Mouse (Mus musculus) intestine, embryonic 16.5 days (tissue): ENCODE measurements around the gene Usp42. TPM values are rescaled to one million over a fixed set of nuclear protein-coding genes. Genes with fewer than 3 reads are reported as not detected.

Experiments used
- ATAC-seq: fragments of 200-750 bp; cut with Nextera tagmentation; 2 replicates; pipeline ENCODE4 v1.8.0; 2017; ENCODE audit warnings: moderate TSS enrichment, moderate library complexity
- H3K27ac ChIP-seq: fragments of 300-500 bp; sonication (generic); 2 replicates; pipeline ENCODE4 v1.5.1; 2014; ENCODE audit warnings: mild to moderate bottlenecking, low read length
- H3K27me3 ChIP-seq: fragments of 300-500 bp; sonication (generic); replicated peaks from 2 replicates; pipeline ENCODE4 v1.6.1; 2014; ENCODE audit warnings: low read length, control low read depth, mixed read lengths; ENCODE audit not compliant: control insufficient read depth, insufficient read depth
- H3K36me3 ChIP-seq: fragments of 300-500 bp; sonication (generic); 2 replicates; pipeline ENCODE4 v1.6.1; 2014; ENCODE audit warnings: low read length, control low read depth; ENCODE audit not compliant: control insufficient read depth, insufficient read depth
- H3K4me1 ChIP-seq: fragments of 300-500 bp; sonication (generic); 2 replicates; pipeline ENCODE4 v1.6.1; 2014; ENCODE audit warnings: low read length, control low read depth, mixed read lengths; ENCODE audit not compliant: control insufficient read depth, insufficient read depth
- H3K4me2 ChIP-seq: fragments of 300-500 bp; sonication (generic); 2 replicates; pipeline ENCODE4 v1.6.1; 2014; ENCODE audit warnings: low read depth, low read length, control low read depth
- H3K4me3 ChIP-seq: fragments of 300-500 bp; sonication (generic); 2 replicates; pipeline ENCODE4 v1.5.1; 2014; ENCODE audit warnings: mild to moderate bottlenecking, low read length
- H3K9ac ChIP-seq: fragments of 300-500 bp; sonication (generic); 2 replicates; pipeline ENCODE4 v1.6.1; 2014; ENCODE audit warnings: low read depth, low read length
- H3K9me3 ChIP-seq: fragments of 300-500 bp; sonication (generic); 2 replicates; pipeline ENCODE4 v1.6.1; 2016; ENCODE audit warnings: low read length, control low read depth; ENCODE audit not compliant: control insufficient read depth
- WGBS: fragments of 180-500 bp; shearing (Covaris S2); extraction: QIAGEN DNeasy Blood & Tissue Kit; methylation state at CpG from one replicate; pipeline ENCODE4 v1.1.7; 2014; 5-methylcytosine and 5-hydroxymethylcytosine counted together
- polyA plus RNA-seq: library from polyadenylated mRNA; unstranded; fragments of >200 nt; fragmentation: Nextera tagmentation; extraction: Ambion mirVana; gene quantifications from 2 replicates; pipeline ENCODE4 v1.2.1, GENCODE M21; 2015

Usp42 gene
- polyA plus RNA-seq, 1 experiment from 2014 or later, result 10.5 TPM

GRCm38 (mm10) chr5:143677363-143677762 lies 54.7 kb downstream of the Usp42 start:
- Histone ChIP-seq H3K27me3 (no peaks in the 10 kb centered on the region), H3K27ac (no peak overlapping the region), H3K9ac (no peak overlapping the region), H3K4me1 (peaks cover 30% of the 10 kb centered on the region), H3K36me3 (no peaks in the 10 kb centered on the region), H3K9me3 (no peaks in the 10 kb centered on the region), H3K4me3 (no peak overlapping the region), H3K4me2 (no peak overlapping the region)
- no peak for ATAC-seq
- WGBS, result 59% methylated on average over 4 of the region's 4 CpGs

GRCm38 (mm10) chr5:143676218-143676985 lies 55.7 kb downstream of the Usp42 start:
- H3K9ac ChIP-seq, result no peak overlapping the region
- peak overlapping the region; percentile 4; the same call in 1 of the 2 replicates for H3K27ac ChIP-seq
- 47% methylated on average over 5 of the region's 5 CpGs for WGBS
- H3K4me2 ChIP-seq, result no peak overlapping the region
- no peak for ATAC-seq
- H3K27me3 ChIP-seq, result no peaks in the 10 kb centered on the region
- peaks cover 31% of the 10 kb centered on the region for H3K4me1 ChIP-seq
- no peaks in the 10 kb centered on the region for H3K36me3 ChIP-seq
- H3K9me3 ChIP-seq, result no peaks in the 10 kb centered on the region
- H3K4me3 ChIP-seq, result no peak overlapping the region

- peaks cover 27% of the 10 kb centered on the region for H3K4me1 ChIP-seq
- H3K4me3 ChIP-seq, result no peak overlapping the region
- H3K36me3 ChIP-seq, result no peaks in the 10 kb centered on the region
- no peak overlapping the region for H3K4me2 ChIP-seq
- no peak overlapping the region for H3K9ac ChIP-seq
- no peaks in the 10 kb centered on the region for H3K27me3 ChIP-seq
- WGBS, result 72% methylated on average over 5 of the region's 5 CpGs
- no peaks in the 10 kb centered on the region for H3K9me3 ChIP-seq
- ATAC-seq, result no peak
- no peak overlapping the region for H3K27ac ChIP-seq
These were observed 57.5 kb downstream of the Usp42 start for GRCm38 (mm10) chr5:143674576-143674975.

GRCm38 (mm10) chr5:143670740-143671415 lies 61.2 kb downstream of the Usp42 start:
- no peaks in the 10 kb centered on the region for H3K27me3 ChIP-seq
- H3K4me3 ChIP-seq, result no peak overlapping the region
- no peaks in the 10 kb centered on the region for H3K9me3 ChIP-seq
- 74% methylated on average over 6 of the region's 6 CpGs for WGBS
- H3K27ac ChIP-seq, result no peak overlapping the region
- ATAC-seq, result no peak
- H3K36me3 ChIP-seq, result no peaks in the 10 kb centered on the region
- H3K9ac ChIP-seq, result no peak overlapping the region
- H3K4me2 ChIP-seq, result no peak overlapping the region
- peaks cover 5% of the 10 kb centered on the region; the same call in 1 of the 2 replicates for H3K4me1 ChIP-seq

GRCm38 (mm10) chr5:143669839-143670238 lies 62.2 kb downstream of the Usp42 start:
- Histone ChIP-seq H3K4me3 (no peak overlapping the region), H3K4me2 (no peak overlapping the region), H3K4me1 (peaks cover 4% of the 10 kb centered on the region; the same call in 1 of the 2 replicates), H3K9ac (no peak overlapping the region), H3K27ac (no peak overlapping the region), H3K9me3 (no peaks in the 10 kb centered on the region), H3K36me3 (no peaks in the 10 kb centered on the region), H3K27me3 (no peaks in the 10 kb centered on the region)
- 50% methylated on average over 2 of the region's 2 CpGs for WGBS
- no peak for ATAC-seq

- Histone ChIP-seq H3K9ac (no peak overlapping the region), H3K4me1 (peaks cover 4% of the 10 kb centered on the region; the same call in 1 of the 2 replicates), H3K36me3 (no peaks in the 10 kb centered on the region), H3K9me3 (no peaks in the 10 kb centered on the region), H3K27me3 (no peaks in the 10 kb centered on the region), H3K27ac (peak overlapping the region; percentile 25; the same call in 1 of the 2 replicates), H3K4me3 (no peak overlapping the region), H3K4me2 (no peak overlapping the region)
- ATAC-seq, result no peak
- 45% methylated on average over 2 of the region's 2 CpGs for WGBS
These were observed 62.7 kb downstream of the Usp42 start for GRCm38 (mm10) chr5:143669393-143669792.

- Histone ChIP-seq H3K9ac (no peak overlapping the region), H3K4me3 (no peak overlapping the region), H3K36me3 (no peaks in the 10 kb centered on the region), H3K27ac (no peak overlapping the region), H3K9me3 (no peaks in the 10 kb centered on the region), H3K4me2 (no peak overlapping the region), H3K4me1 (peaks cover 4% of the 10 kb centered on the region; the same call in 1 of the 2 replicates), H3K27me3 (no peaks in the 10 kb centered on the region)
- ATAC-seq, result no peak
- 56% methylated on average over 2 of the region's 2 CpGs for WGBS
These were observed 63.2 kb downstream of the Usp42 start for GRCm38 (mm10) chr5:143668884-143669283.

- ATAC-seq, result no peak
- Histone ChIP-seq H3K4me1 (peaks cover 5% of the 10 kb centered on the region; the same call in 1 of the 2 replicates), H3K27me3 (no peaks in the 10 kb centered on the region), H3K9me3 (no peaks in the 10 kb centered on the region), H3K27ac (no peak overlapping the region), H3K36me3 (no peaks in the 10 kb centered on the region), H3K4me3 (no peak overlapping the region), H3K9ac (no peak overlapping the region), H3K4me2 (no peak overlapping the region)
- WGBS, result 100% methylated on average over 1 of the region's 1 CpGs
These were observed 66.1 kb downstream of the Usp42 start for GRCm38 (mm10) chr5:143666015-143666414.

GRCm38 (mm10) chr5:143665561-143665960 lies 66.5 kb downstream of the Usp42 start:
- Histone ChIP-seq H3K27ac (no peak overlapping the region), H3K9ac (no peak overlapping the region), H3K4me2 (no peak overlapping the region), H3K4me1 (peaks cover 8% of the 10 kb centered on the region), H3K27me3 (no peaks in the 10 kb centered on the region), H3K9me3 (no peaks in the 10 kb centered on the region), H3K36me3 (no peaks in the 10 kb centered on the region), H3K4me3 (no peak overlapping the region)
- whole genome bisulfite sequencing, result 73% methylated on average over 2 of the region's 2 CpGs
- ATAC-seq, result no peak
